Mouse (Mus musculus): ENCODE data around the gene Acvr1b.

The Acvr1b gene

DNA sequence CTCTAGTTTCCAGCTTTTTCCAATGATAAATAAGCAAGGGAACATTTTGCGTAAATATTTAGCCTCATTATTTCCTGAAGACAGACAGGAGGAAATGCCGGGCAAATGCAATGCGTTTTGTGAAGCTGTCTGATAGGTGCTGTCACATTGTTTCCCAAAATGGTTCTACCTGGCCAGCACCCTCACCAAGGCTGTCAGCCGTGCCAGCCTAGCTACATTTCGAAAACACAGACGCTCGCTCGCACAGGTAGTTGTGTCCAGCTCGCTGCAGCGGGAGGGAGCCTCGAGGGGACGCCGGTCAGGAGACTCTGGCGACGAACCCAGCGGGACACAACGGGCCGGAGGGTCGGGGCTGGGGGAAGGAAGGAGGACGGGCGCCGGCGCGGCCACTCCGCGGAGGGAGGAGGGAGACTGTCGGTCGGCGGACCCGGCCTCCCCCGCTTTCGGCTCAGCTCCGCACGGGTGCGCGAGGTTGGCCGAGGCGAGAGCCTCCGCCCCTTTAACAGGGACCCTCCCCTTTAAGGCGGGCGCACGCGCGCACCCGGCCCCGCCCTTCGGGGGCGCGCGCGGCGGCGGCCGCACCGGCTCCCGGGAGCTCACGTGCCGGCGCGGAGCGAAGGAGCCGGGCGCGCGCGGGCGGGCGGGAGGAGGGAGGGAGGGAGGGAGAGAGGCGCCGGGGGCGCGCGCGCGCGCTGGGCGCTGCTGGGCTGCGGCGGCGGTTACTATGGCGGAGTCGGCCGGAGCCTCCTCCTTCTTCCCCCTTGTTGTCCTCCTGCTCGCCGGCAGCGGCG is at the start of gene Acvr1b:
Gene Acvr1b (plus strand): TSS at position 647 of the 791 bp plus-strand sequence.
- DNase-seq = peak; percentile 91

DNA sequence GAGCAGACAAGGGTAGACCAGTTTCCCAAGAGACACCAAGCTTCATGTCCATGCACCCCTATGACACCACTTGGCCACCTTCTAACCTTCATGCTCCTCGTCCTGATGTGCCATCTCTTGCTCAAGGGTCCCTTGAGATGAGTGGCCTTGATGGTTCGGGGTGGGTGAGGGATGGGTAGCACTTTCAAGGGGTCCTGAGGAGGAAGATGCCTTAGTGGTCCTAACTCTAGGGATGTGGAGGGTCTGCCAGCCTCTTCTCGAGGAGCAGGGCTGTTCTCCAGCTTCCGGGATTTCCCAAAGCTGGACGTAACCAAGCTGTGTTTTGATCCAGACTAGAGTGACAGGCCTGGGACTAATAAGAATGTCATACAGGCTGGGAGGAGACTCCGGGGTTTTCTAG is 48.3 kb upstream of the Acvr1b start:
- no peak for DNase-seq

DNA sequence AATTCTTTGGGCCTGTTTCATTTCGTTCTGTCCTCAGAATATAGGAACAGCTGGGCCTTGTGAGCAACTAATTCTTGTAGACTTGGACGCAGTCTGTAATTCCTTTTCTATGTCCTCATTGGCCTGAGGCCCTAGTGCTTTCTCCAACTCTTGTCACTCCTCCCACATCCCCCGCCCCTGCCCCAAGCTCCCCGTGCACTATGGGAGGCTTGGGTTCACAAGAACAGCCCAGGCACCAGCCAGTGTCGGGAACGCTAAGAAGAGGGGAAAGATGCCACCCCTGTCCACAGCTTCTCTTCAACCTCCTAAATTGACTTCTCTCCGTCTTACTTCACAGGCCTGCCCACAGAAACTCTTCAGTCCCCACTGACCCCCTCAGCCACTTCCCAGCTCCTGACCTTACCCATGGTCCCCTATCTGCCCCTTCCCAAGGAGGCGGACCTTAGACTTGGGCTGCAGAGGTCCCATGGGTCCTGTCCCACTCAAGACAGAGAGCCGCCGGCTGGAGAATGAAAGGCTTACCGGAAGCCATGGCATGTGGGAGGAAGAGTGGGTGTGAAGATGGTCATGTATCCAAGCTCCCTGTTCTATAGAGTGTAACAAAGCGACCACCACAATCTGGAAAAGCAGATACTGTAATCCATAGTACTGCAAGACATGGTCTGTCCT is 46.9 kb upstream of the Acvr1b start:
- DNase-seq = peak; percentile 65

DNA sequence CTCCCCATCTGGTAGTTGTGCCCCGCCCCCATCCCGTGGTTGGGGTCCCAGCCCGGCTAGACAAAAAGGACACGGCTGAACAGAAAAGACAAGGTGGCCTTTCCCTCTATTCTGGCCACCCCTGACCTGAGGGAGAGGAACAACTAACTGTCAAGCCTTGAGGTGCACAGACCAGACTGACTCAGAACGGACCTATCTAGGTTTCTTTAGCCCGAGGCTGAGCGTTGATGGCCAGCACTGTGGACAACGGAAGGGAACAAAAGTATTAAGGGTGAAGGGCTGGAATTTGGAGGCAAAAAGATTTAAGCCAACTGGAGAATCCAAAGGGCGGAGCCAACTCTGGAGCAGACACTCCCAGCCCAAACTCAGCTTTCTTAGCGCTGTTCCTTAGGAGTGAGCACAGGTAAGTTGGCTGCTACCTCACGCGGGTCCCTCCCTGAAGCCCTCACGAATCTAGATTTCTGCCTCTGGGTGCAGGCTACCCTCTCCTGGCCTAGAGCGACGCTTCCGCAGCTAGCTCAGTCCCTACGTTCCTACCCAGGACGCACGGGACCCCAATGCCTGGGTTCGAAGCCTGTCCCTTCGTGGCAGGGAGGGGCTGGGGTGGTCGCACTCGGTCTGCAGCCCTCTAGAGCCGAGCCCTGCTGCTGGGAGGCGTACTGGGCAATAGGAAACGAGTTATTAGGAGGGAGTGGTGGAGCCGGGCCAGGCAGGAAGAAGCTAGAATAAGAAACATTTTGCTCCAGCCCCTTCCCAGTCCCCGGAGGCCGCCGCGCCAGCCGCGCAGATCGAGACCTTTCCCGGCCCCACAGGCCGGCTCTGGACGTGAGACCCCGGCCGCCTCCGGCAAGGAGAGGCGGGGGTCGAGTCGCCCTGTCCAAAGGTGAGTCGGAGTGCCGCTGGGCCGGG is 45.4 kb upstream of the Acvr1b start, which contains the start of gene Acvrl1:
Gene Acvrl1 (plus strand): TSS at position 342 of the 909 bp plus-strand sequence.
- DNase-seq = peak; percentile 79

DNA sequence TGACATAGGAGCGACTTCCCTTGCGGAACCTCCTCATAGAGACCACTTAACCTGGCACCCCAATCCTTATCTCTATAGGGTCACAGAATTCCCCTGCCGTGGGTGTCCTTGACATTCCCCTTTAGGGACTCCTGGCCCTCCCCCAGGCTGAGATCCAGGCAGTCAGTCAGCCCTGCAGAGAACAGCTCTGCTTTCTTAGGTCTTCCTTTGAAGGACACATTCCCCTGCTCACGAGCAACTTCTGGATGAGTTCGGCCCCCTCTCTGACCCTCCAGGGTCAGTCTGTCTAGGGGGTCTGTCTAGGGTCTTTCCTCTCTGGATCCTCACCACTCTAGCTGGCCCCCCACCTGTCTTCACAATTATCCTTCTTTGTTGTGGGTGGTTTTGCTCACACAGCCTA is 44.5 kb upstream of the Acvr1b start:
- DNase-seq = no peak

DNA sequence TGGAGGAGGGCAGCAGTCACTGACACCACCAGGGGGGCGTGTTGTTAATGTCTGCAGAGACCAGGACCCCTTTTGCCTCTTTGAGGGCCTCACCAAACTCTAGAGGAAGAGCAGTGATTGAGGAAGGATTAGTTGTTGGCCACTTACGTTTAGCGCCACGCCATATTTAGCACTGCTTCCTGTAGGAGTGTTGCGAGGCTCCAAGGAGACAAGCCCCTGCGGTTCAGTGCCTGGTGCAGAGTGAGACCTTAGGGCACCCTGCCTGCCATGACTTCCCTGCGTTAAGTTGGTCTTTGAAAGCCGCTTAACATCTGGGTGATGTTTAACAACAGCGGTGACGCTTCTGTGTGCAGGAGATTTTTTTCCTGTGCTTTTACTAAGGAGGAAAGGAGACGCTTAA is 42.4 kb upstream of the Acvr1b start:
- no peak for DNase-seq

DNA sequence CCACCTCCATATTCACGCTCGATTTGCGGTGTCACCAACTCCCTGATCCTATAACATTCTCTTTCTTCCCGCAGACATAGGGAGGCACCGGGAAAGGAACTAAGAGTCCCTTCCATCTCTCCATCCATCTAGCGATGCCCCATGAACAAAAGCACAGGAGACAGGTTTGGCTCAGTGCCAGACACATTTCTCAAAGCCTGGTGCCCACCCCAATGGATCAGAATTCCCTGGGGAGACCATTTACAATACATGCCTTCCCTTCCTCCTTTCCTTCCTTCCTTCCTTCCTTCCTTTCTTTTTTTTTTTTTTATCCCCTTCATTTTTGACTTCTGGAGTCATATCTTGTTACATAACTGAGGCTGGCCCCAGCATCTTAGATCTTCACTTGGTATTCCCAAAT is 41.8 kb upstream of the Acvr1b start:
- peak; percentile 57 for DNase-seq

DNA sequence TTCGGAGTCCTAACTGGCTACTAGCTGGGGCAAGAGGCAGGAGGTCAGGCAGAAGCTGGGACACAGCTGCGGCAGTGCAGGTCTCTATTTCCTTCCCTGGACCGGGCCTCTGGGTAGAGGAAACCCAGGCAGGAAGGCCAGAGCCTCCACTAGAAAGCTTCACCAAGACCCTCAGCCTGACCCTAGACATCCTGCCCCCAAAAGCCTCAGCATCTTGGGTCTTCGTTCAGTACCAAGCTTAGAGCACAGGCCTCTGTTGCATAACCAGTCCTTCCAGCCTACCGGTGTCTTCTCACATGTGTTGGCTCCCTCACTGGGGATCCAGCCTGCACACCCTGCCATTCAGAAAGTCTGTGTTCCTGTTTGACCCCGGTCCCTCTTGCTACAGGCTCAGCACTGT is 41.1 kb upstream of the Acvr1b start:
- no peak for DNase-seq

DNA sequence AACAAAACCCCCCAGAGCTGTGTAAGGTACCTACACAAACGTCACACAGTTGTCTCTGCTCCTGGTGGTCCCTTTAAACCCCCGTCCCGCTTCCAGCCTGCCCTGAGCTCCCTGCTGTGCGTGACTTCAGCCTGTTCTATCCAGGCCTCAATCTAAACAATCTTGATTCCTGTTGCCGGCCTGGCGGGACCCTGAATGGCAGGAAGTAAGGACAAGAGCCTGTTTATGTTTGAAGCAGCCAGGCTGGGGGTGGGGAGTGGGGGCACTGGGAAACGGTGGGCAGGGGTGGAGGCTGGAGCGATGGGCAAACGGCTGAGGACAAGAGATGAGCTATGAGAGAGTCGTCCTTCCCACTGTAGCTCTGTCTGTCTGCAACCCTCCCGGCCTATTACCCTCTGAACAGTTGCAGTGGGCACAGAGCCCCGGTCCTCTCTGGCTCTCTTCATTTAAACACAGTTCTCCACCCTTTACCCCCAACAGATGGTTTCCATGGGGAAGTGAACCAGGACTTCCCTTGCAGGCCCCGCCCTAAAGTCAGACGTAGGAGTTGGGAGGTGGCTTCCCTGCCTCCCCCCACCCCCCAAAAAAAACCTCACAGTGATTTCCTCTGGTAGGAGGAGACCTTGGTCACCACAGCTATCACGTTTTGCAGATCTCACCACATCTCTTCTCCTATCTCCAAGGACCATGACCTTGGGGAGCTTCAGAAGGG is 39.7 kb upstream of the Acvr1b start:
- peak; percentile 74 for DNase-seq

DNA sequence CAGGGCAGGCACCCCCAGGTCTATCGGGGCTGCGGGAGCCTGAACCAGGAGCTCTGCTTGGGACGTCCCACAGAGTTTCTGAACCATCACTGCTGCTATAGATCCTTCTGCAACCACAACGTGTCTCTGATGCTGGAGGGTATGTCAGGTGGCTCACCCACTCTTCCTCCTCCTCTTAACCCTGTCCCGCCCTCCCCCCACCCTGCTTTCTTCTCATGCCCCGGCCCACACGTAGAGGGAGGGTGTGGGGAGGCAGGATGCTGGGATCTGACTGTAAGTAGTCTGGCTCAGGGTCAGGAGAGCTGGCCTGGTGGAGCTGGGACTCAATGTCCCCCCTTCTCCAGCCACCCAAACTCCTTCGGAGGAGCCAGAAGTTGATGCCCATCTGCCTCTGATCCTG is 38.5 kb upstream of the Acvr1b start:
- no peak for DNase-seq

DNA sequence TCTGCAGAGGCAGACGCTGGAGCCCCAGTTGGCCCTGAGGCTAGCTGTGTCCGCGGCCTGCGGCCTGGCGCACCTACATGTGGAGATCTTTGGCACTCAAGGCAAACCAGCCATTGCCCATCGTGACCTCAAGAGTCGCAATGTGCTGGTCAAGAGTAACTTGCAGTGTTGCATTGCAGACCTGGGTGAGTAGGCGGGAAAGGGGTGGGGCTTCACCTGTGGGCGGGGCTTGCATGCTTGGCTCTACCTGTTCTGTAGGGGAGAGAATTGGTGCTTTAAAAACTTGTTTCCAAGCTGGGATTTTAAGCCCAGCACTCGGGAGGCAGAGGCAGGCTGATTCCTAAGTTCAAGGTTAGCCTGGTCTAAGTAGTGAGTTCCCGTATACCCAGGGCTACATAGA is 36.4 kb upstream of the Acvr1b start:
- no peak for DNase-seq

DNA sequence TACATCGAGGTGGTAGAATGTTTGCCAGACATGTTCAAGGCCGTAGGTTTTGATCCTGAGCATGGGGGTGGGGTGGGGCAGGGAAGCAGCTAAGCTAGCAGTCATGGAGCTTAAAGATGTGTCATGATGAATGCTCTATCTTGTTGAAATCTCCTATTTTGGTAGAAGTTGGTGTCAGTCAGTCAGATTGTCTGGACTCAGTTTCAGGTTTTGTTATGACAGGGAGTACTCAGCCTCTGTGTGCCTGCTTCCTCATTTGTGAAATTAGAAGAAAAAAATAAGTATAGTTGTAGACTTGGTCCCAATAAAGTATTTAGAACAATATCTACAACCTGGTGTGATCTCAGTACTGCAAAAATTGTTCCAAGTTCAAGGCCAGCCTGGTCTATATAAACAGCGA is 35.2 kb upstream of the Acvr1b start:
- DNase-seq = no peak

DNA sequence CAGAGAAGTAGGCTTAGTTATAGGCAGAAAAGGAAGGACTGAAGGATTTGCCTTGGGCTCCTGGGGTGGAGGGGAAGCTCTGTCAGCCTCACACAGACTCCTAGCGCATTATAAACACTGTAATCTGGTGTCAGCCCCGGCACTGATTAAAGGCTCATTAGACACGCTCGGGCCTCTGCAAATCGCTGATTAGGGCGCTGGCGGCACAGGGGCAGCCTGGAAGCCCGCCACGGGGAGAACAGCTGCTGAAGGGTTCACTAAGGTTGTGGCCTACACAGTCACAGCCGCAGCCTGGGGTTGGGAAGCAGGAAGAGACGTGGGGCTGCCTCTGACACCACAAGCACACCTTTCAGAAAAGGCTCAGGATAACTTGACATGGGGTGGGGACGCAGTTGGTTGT is 34.0 kb upstream of the Acvr1b start:
- no peak for DNase-seq

DNA sequence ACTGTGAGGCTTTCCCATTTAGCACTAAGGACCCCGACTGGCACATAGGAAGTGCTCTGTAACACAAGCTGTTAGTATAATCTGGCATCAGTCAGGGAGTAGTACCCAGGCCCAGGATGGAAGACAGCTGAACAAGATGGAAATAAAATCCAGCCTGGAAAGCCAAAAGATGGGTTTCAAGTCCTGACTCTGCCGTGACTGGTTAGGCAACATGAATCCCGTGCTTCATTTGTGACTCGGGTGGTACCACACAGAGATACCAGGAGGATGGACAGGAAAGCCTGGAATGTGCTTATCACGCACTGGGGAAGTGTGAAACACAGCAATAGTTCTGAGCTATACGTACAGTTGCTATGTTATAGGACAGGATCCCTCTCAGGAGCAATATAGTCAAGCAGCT is 33.3 kb upstream of the Acvr1b start:
- no peak for DNase-seq

DNA sequence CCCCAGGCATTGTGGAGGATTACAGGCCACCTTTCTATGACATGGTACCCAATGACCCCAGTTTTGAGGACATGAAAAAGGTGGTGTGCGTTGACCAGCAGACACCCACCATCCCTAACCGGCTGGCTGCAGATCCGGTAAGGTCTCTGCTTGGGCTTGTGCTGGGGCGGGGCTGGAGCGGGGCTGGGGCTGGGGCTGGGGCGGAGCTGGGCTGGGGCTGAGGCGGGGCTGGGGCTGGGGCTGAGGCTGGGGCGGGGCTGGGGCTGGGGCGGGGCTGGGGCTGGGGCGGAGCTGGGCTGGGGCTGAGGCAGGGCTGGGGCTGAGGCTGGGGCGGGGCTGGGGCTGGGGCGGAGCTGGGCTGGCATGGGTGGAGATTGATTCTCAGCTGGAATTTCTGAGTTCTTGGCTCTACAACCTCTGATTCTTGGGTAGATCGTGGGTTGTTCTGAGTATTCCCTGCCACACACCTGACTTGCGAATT is 32.8 kb upstream of the Acvr1b start:
- DNase-seq = peak; percentile 71

DNA sequence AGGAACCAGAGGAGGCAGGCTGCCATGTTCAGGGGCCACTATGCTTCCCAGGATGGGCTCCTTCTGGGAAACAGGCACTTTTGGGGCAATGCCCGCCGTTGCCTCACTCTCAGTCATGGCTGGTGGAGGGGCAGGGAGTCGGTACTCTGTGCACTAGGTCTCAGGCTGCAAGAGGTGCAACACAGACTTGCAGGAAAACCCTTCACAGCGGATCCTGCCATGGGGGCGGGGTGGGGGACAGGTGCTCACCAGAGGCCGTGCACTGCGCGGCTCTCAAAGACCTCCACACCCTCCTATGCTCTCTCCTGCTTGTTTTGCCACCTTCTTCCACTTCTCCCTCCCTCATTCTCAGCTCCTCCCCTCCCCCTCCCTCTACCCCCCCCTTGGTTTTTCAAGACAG is 31.2 kb upstream of the Acvr1b start:
- DNase-seq = no peak

DNA sequence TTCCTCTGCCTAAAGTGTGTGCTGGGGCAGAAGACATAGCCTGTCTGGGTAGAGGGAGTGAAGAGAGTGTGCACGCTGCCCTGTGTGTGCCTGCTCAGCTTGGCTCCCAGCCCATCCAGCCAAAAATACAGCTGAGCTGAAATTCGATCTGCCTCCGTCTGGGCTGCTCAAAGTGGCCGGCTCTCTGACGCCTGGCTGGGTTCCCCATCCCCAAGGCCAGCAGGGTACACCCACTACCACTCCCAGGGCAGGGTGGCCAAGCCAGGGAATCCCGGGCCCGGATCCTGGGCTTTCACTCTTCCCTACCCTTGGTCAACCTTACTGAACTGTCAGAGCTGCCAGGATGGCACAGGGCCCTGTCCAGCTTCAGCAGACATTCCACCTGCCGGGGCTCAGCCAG is 30.4 kb upstream of the Acvr1b start:
- DNase-seq = no peak

DNA sequence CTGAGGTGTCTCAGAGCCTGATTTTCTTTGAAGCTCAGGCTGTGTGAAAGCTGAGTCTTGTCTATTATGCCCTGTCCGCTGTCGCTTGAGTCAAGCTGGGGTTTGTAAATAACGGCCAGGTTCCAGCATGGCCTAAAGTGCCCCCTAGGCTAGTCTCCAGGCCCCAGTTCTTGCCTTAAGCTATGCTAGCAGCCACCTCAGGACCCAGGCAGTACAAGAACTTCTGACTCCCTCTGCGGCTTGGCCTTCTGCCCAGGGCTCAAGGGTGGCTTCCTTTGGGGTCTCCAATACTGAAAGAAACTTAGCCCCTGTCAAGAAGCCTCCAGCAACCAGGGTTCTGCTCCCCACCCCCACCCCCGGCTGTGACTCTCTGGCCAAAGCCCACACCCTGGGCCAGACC is 29.7 kb upstream of the Acvr1b start:
- DNase-seq = no peak

DNA sequence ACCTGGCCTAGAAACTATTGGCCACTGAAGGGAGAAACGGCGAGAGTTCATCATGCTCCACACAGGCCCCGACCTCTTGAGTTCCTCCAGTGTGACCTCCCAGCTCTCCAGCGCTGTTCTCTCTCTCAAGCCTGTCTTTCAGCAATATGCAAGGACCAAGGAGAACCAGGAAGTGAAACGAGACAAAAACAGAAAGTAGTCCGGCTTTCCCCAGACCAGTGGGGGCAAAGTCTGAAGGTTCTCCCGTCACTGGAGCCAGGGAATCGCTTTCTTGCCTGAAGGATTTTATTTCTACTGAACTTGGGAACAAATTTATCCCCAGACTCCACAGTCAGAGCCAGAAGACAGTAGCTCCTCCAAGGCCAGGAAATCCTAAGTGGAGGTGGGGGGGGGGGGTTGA is 29.1 kb upstream of the Acvr1b start:
- no peak for DNase-seq

DNA sequence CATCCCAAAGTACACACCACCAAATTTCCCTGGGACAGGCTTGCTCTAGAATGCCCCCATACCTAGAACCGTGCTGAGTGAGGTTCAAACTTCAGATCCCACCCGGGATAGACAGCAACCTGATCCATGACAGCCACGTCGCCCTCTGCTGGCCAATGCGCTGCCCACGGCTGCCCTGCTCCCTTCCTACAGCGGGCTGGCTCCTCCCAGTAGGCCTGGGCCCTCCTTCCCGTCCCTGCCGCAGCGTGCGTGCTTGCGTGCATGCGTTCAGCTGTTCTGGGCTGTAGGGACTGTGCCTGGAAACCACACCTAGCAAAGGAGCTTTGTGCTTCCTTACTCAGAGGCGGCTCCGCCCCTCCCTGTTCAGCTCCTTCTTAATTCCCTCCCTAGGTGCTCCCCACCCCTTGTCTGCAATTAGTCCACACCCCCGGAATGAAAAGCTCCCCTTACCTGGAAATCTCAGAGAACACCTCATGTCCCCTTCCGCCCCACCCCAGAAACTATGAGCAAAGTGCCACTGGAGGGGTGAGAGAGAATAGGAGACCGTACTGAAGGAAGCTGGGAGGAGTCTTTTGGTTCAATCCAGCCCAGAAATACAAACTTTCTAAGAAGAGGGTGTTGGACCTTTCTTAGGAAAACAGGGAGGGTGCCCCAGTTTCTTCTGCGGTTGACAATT is 28.3 kb upstream of the Acvr1b start:
- peak; percentile 99 for DNase-seq

DNA sequence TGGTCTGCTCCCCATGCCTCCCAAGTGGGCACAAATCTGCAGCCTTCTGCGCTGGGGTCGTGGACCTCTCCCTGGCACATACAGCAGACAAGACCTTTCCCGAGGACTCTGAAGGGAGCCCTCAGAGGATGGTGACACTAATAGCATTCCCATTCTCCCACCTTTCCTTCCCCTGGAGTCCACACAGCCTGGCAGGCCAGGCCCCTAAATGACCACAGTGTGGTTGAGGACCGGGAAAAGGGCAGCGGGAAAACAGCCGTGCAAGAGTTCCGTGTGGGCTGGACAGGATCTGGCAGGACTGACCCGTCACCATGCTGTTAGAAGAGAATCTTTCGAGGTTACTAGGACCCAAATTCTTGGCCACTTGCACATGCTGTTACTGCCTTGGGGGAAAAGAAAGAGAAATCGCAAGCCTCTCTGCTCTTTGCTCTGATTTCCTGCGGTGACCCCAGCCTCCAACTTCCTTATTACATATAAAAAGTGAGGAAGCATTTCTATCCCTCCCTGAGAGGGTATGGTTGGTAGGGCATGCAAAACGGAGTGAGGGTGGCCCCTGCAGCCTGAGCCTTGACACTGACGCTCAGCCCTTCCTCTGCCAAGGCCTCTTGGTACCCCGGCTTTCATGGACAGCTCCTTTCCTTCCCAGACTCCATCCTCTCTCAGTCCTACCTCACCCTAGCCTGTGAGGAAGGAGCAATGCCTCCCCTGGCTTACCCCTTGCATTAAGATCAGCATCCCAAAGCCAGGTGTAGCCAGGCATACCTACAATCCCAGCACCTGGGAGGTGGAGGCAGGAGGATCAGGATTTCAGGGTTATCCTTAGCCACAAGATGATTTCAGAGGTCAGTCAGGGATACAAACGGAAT is 27.5 kb upstream of the Acvr1b start:
- no peak for DNase-seq

Measured in lung, postnatal 14 days (tissue).